Mouse (Mus musculus) heart, postnatal 0 days (tissue): ENCODE results near the gene Lonp2.

Experiments used
- CTCF ChIP-seq: IDR thresholded peaks from 2 replicates; pipeline ENCODE4 v1.5.1; 2016; ENCODE audit warnings: antibody characterized with exemption, control low read depth, low read depth
- EP300 ChIP-seq: IDR thresholded peaks from 2 replicates; pipeline ENCODE4 v1.6.1; 2016; ENCODE audit warnings: antibody characterized with exemption, low read depth

- no peak for TF ChIP-seq CTCF
- no peak for TF ChIP-seq EP300
Observed at GRCm38 (mm10) chr8:86702453-86702852, 78.6 kb downstream of the Lonp2 start.
